Mouse (Mus musculus): ENCODE results near the gene Mbnl1. TPM values are rescaled to one million over a fixed set of nuclear protein-coding genes. Genes with fewer than 3 reads are reported as not detected.

Gene Mbnl1
- polyA plus RNA-seq, 1 experiment from 2014 or later, result 47.0 TPM

DNA sequence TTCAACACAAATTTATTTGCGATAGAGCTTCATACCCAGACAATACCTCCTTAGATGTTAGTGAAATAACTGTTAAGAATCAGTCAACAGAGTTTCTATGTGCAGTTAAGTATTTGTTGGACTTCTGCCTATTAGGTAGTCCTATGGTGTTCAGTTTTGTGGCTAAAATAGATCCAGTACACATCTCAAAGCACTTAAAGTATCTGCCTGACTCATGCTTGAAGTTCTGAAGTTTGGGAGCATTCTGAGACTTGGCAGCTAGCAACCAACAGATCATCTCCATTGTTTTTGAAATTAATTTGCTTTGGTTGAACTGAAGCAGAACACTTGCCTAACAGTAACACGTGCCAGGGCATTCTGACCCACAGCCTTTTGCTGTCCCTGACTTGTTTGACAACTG is 59.2 kb downstream of the Mbnl1 start:
- no peaks in the 10 kb centered on the region for H3K36me3 ChIP-seq (ENCODE audit: control insufficient read depth, insufficient read depth)
- H3K4me1 ChIP-seq (replicated peaks; ENCODE audit: control insufficient read depth, insufficient read depth, low read length), result peaks cover 17% of the 10 kb centered on the region
- H3K4me2 ChIP-seq (ENCODE audit: low read length), result no peak overlapping the region
- no peaks in the 10 kb centered on the region for H3K9me3 ChIP-seq (ENCODE audit: control insufficient read depth, low read length)
- ATAC-seq, result no peak
- 51% methylated on average over 2 of the region's 2 CpGs for WGBS
- H3K27me3 ChIP-seq (replicated peaks; ENCODE audit: control insufficient read depth, insufficient read depth, low read length), result no peaks in the 10 kb centered on the region
- no peak overlapping the region for H3K9ac ChIP-seq (replicated peaks; ENCODE audit: low read depth, low read length)
- no peak overlapping the region for H3K27ac ChIP-seq (ENCODE audit: low read length)
- no peak overlapping the region for H3K4me3 ChIP-seq (replicated peaks; ENCODE audit: low read length)

GRCm38 (mm10) chr3:60535224-60535623 is 62.6 kb downstream of the Mbnl1 start:
- no peak for ATAC-seq
- H3K4me3 ChIP-seq (replicated peaks; ENCODE audit: low read length), result no peak overlapping the region
- no peaks in the 10 kb centered on the region for H3K36me3 ChIP-seq (ENCODE audit: control insufficient read depth, insufficient read depth)
- H3K4me1 ChIP-seq (replicated peaks; ENCODE audit: control insufficient read depth, insufficient read depth, low read length), result 0 out of 2 replicates have a peak, but pooled peaks cover 5% of the 10 kb centered on the region
- no peak overlapping the region for H3K27ac ChIP-seq (ENCODE audit: low read length)
- WGBS, result 28% methylated on average over 3 of the region's 3 CpGs
- H3K9ac ChIP-seq (replicated peaks; ENCODE audit: low read depth, low read length), result no peak overlapping the region
- H3K4me2 ChIP-seq (ENCODE audit: low read length), result no peak overlapping the region
- no peaks in the 10 kb centered on the region for H3K27me3 ChIP-seq (replicated peaks; ENCODE audit: control insufficient read depth, insufficient read depth, low read length)
- H3K9me3 ChIP-seq (ENCODE audit: control insufficient read depth, low read length), result no peaks in the 10 kb centered on the region

DNA sequence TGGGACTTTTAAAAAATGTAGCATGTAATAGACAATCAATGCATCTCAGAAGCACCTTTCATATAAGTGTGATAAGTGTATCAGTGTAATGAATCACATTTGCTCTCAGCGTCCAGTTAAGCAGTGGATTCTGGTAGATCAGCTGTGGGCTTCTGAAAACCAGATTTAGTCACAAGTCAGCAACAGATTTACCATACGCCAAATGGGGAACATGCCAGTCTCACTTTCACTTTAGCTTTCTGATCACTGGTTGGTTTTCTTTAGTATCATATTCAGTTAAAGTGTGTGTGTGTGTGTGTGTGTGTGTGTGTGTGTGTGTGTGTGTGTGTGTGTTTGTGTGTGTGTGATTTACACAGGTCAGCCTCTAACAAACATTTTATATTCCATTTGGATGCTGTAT is 64.4 kb downstream of the Mbnl1 start:
- 76% methylated on average over 2 of the region's 2 CpGs for WGBS

DNA sequence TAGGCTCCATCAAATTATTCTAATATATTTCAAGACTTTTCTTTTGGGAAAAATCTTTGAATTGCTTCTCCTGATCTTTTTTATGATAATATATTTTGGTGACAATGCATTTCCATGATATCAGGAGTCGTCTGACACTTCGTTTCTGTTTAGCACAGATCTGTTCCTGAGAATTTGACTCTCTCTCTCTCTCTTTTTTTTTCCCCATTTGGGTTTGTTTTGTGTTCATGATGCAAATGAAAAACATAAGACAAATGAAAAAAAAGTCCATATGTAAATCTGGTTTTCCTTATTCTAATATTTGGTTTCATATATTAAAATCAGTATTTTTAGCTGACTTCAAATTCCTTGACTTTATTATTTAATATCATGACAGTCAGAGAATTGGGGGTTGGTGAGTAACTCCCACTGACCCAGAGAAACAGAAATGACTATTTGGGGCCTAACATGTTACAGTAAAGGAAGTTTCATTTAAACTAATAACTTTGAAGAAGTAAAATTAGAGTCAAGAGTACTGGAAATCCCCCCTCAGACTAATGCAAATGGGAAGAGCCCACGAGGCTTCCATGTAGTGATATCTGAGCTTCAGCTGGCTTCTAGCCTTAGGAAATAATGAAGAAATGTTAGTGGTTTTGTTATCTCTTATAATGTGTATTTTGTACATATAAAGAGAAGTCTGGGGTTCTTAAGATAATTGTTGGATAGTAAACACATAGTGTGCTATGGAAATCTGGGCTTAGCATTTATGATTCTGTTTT is 65.8 kb downstream of the Mbnl1 start:
- Histone ChIP-seq H3K36me3 (ENCODE audit: control insufficient read depth, insufficient read depth) (no peaks in the 10 kb centered on the region), H3K4me1 (replicated peaks; ENCODE audit: control insufficient read depth, insufficient read depth, low read length) (no peaks in the 10 kb centered on the region), H3K27me3 (replicated peaks; ENCODE audit: control insufficient read depth, insufficient read depth, low read length) (no peaks in the 10 kb centered on the region), H3K4me3 (replicated peaks; ENCODE audit: low read length) (no peak overlapping the region), H3K9me3 (ENCODE audit: control insufficient read depth, low read length) (no peaks in the 10 kb centered on the region), H3K27ac (ENCODE audit: low read length) (no peak overlapping the region), H3K9ac (replicated peaks; ENCODE audit: low read depth, low read length) (no peak overlapping the region), H3K4me2 (ENCODE audit: low read length) (no peak overlapping the region)
- ATAC-seq, result no peak
- WGBS, result 90% methylated on average over 3 of the region's 3 CpGs

More for the DNA sequence above, 64.4 kb downstream of the Mbnl1 start:
- no peaks in the 10 kb centered on the region for H3K27me3 ChIP-seq (replicated peaks; ENCODE audit: control insufficient read depth, insufficient read depth, low read length)
- H3K4me2 ChIP-seq (ENCODE audit: low read length), result no peak overlapping the region
- no peaks in the 10 kb centered on the region for H3K9me3 ChIP-seq (ENCODE audit: control insufficient read depth, low read length)
- H3K4me1 ChIP-seq (replicated peaks; ENCODE audit: control insufficient read depth, insufficient read depth, low read length), result no peaks in the 10 kb centered on the region
- H3K9ac ChIP-seq (replicated peaks; ENCODE audit: low read depth, low read length), result no peak overlapping the region
- H3K4me3 ChIP-seq (replicated peaks; ENCODE audit: low read length), result no peak overlapping the region
- ATAC-seq, result no peak
- H3K36me3 ChIP-seq (ENCODE audit: control insufficient read depth, insufficient read depth), result no peaks in the 10 kb centered on the region
- H3K27ac ChIP-seq (ENCODE audit: low read length), result no peak overlapping the region

- Histone ChIP-seq H3K9ac (replicated peaks; ENCODE audit: low read depth, low read length) (no peak overlapping the region), H3K27ac (ENCODE audit: low read length) (no peak overlapping the region), H3K4me2 (ENCODE audit: low read length) (no peak overlapping the region), H3K36me3 (ENCODE audit: control insufficient read depth, insufficient read depth) (no peaks in the 10 kb centered on the region), H3K4me3 (replicated peaks; ENCODE audit: low read length) (no peak overlapping the region), H3K9me3 (ENCODE audit: control insufficient read depth, low read length) (no peaks in the 10 kb centered on the region), H3K4me1 (replicated peaks; ENCODE audit: control insufficient read depth, insufficient read depth, low read length) (no peaks in the 10 kb centered on the region), H3K27me3 (replicated peaks; ENCODE audit: control insufficient read depth, insufficient read depth, low read length) (no peaks in the 10 kb centered on the region)
- no peak for ATAC-seq
- 86% methylated on average over 4 of the region's 4 CpGs for WGBS
Observed at GRCm38 (mm10) chr3:60541121-60541520, 68.5 kb downstream of the Mbnl1 start.

GRCm38 (mm10) chr3:60546196-60546595 is 73.6 kb downstream of the Mbnl1 start:
- H3K9ac ChIP-seq (replicated peaks; ENCODE audit: low read depth, low read length), result no peak overlapping the region
- 81% methylated on average over 9 of the region's 9 CpGs for whole genome bisulfite sequencing
- no peaks in the 10 kb centered on the region for H3K9me3 ChIP-seq (ENCODE audit: control insufficient read depth, low read length)
- no peak overlapping the region for H3K27ac ChIP-seq (ENCODE audit: low read length)
- H3K4me2 ChIP-seq (ENCODE audit: low read length), result no peak overlapping the region
- no peak for ATAC-seq
- H3K4me3 ChIP-seq (replicated peaks; ENCODE audit: low read length), result no peak overlapping the region
- H3K36me3 ChIP-seq (ENCODE audit: control insufficient read depth, insufficient read depth), result no peaks in the 10 kb centered on the region
- no peaks in the 10 kb centered on the region for H3K4me1 ChIP-seq (replicated peaks; ENCODE audit: control insufficient read depth, insufficient read depth, low read length)
- no peaks in the 10 kb centered on the region for H3K27me3 ChIP-seq (replicated peaks; ENCODE audit: control insufficient read depth, insufficient read depth, low read length)

- H3K36me3 ChIP-seq (ENCODE audit: control insufficient read depth, insufficient read depth), result no peaks in the 10 kb centered on the region
- H3K4me3 ChIP-seq (replicated peaks; ENCODE audit: low read length), result no peak overlapping the region
- H3K9me3 ChIP-seq (ENCODE audit: control insufficient read depth, low read length), result no peaks in the 10 kb centered on the region
- no peak for ATAC-seq
- H3K27me3 ChIP-seq (replicated peaks; ENCODE audit: control insufficient read depth, insufficient read depth, low read length), result no peaks in the 10 kb centered on the region
- peaks cover 3% of the 10 kb centered on the region; the same call in 1 of the 2 replicates for H3K4me1 ChIP-seq (replicated peaks; ENCODE audit: control insufficient read depth, insufficient read depth, low read length)
- H3K9ac ChIP-seq (replicated peaks; ENCODE audit: low read depth, low read length), result no peak overlapping the region
- 93% methylated on average over 4 of the region's 4 CpGs for WGBS
- H3K4me2 ChIP-seq (ENCODE audit: low read length), result no peak overlapping the region
- H3K27ac ChIP-seq (ENCODE audit: low read length), result no peak overlapping the region
Observed at GRCm38 (mm10) chr3:60546904-60547303, 74.3 kb downstream of the Mbnl1 start.

GRCm38 (mm10) chr3:60550492-60550891 is 77.9 kb downstream of the Mbnl1 start:
- Histone ChIP-seq H3K4me2 (ENCODE audit: low read length) (no peak overlapping the region), H3K9ac (replicated peaks; ENCODE audit: low read depth, low read length) (no peak overlapping the region), H3K4me1 (replicated peaks; ENCODE audit: control insufficient read depth, insufficient read depth, low read length) (peaks cover 3% of the 10 kb centered on the region; the same call in 1 of the 2 replicates), H3K4me3 (replicated peaks; ENCODE audit: low read length) (no peak overlapping the region), H3K27me3 (replicated peaks; ENCODE audit: control insufficient read depth, insufficient read depth, low read length) (no peaks in the 10 kb centered on the region), H3K27ac (ENCODE audit: low read length) (no peak overlapping the region), H3K9me3 (ENCODE audit: control insufficient read depth, low read length) (no peaks in the 10 kb centered on the region), H3K36me3 (ENCODE audit: control insufficient read depth, insufficient read depth) (no peaks in the 10 kb centered on the region)
- 56% methylated on average over 5 of the region's 5 CpGs for WGBS
- no peak for ATAC-seq

DNA sequence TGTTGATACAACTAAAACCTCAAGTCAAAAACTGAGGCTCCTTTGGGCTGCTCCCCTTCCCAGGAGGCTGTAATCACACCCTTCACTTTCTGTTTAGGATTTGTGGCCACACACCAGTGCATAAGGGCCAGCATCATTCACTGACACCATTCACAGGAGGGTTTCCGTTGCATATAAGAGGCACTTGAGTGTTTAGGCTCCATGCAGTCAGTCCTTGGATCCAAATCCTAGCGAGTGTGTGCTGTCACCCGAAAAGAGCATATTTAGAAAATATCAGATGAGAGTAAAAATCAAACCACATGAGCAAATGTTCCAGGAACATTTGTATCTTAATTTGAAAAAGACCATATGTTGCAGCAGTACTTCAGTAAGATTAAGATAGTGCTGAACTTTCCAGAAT is 79.0 kb downstream of the Mbnl1 start:
- H3K4me2 ChIP-seq (ENCODE audit: low read length), result no peak overlapping the region
- H3K27ac ChIP-seq (ENCODE audit: low read length), result no peak overlapping the region
- no peak overlapping the region for H3K9ac ChIP-seq (replicated peaks; ENCODE audit: low read depth, low read length)
- no peaks in the 10 kb centered on the region for H3K9me3 ChIP-seq (ENCODE audit: control insufficient read depth, low read length)
- H3K4me1 ChIP-seq (replicated peaks; ENCODE audit: control insufficient read depth, insufficient read depth, low read length), result peaks cover 3% of the 10 kb centered on the region; the same call in 1 of the 2 replicates
- H3K27me3 ChIP-seq (replicated peaks; ENCODE audit: control insufficient read depth, insufficient read depth, low read length), result no peaks in the 10 kb centered on the region
- ATAC-seq, result peak; percentile 64
- 53% methylated on average over 3 of the region's 3 CpGs for WGBS
- H3K36me3 ChIP-seq (ENCODE audit: control insufficient read depth, insufficient read depth), result no peaks in the 10 kb centered on the region
- H3K4me3 ChIP-seq (replicated peaks; ENCODE audit: low read length), result no peak overlapping the region
